Mouse (Mus musculus) testis, adult 2 months (tissue): ENCODE results near the gene Dpep1.

ENCODE experiments used
- CTCF ChIP-seq: fragments of 200-500 bp; IDR thresholded peaks from 2 replicates; pipeline ENCODE4 v1.5.1; 2012; ENCODE audit warnings: low read depth, mild to moderate bottlenecking, inconsistent platforms, low read length, moderate library complexity; ENCODE audit not compliant: control insufficient read depth, insufficient read depth, insufficient replicate concordance
- POLR2A ChIP-seq: fragments of 200-500 bp; IDR thresholded peaks from 2 replicates; pipeline ENCODE4 v1.6.1; 2012; ENCODE audit warnings: low read depth, mild to moderate bottlenecking, inconsistent platforms, low read length, moderate library complexity; ENCODE audit not compliant: control insufficient read depth

GRCm38 (mm10) chr8:123224278-123225266, 38.5 kb downstream of the Dpep1 start, which contains the start of gene Cdk10:
- TF ChIP-seq CTCF, result no peak
- peak; percentile 97 for TF ChIP-seq POLR2A
